Comparison of ENCODE assay signal across 22 mouse cellular contexts in the genomic region with DNA sequence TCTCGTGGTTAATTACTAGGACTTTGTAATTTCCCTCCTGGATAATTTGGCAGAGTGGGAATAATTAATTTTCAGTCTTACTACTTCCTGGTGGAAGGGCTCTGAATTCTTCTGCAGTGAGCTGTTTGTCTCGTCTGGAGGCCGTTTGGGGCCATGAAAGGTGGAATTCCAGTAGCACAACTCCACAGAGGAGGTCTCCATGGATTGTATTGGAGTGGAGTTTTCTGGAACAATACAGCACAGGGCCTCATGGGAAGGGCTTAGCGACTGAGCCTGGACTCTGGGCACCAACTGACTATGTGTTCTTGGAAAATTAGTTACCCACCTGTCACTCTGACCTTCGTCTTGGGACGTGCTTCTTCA.
A peak's percentile ranks its signal among the peaks of the same experiment; 100 is the strongest.
DNase-seq lines count a peak whose midpoint lies in the region; ATAC-seq lines count a peak whose summit lies in the region.
"Had no signal": no experiment of that assay in that cellular context is flagged by ENCODE, and none has a peak within 500 bp of the region (broad histone marks: within the 10 kb centered on the region; RNA-seq: fewer than 3 reads in every experiment).

No protein-coding gene starts in this region.

- 0 out of 2 replicates have a peak, but pooled peaks have one; percentile 5 for ATAC-seq in embryonic facial prominence, embryonic 14.5 days (ENCODE audit: low read depth)
- no peak for ATAC-seq in neural tube, embryonic 13.5 days (ENCODE audit: low read depth)
- no peak for ATAC-seq in frontal cortex, adult (ENCODE audit: low TSS enrichment)
- ATAC-seq: forebrain, embryonic 15.5 days; lung, postnatal 0 days had no signal

- 52% methylated on average over 6 of the region's 6 CpGs for WGBS in embryonic facial prominence, embryonic 14.5 days
- WGBS in embryonic facial prominence, embryonic 10.5 days = 62% methylated on average over 6 of the region's 6 CpGs
- WGBS in neural tube, embryonic 13.5 days = 61% methylated on average over 6 of the region's 6 CpGs

- H3K27me3 ChIP-seq in embryonic facial prominence, embryonic 14.5 days (replicated peaks; ENCODE audit: control insufficient read depth, insufficient read depth, low read length) = no peaks in the 10 kb centered on the region
- H3K27me3 ChIP-seq in embryonic facial prominence, embryonic 10.5 days (replicated peaks; ENCODE audit: low read depth, poor library complexity, severe bottlenecking) = no peaks in the 10 kb centered on the region
- no peaks in the 10 kb centered on the region for H3K27me3 ChIP-seq in neural tube, embryonic 13.5 days
- H3K27me3 ChIP-seq: forebrain, embryonic 15.5 days; heart, embryonic 15.5 days; liver, embryonic 13.5 days had no signal

- H3K4me1 ChIP-seq in embryonic facial prominence, embryonic 14.5 days (ENCODE audit: control insufficient read depth, insufficient read depth, low read length) = no peaks in the 10 kb centered on the region
- H3K4me1 ChIP-seq in embryonic facial prominence, embryonic 10.5 days = peaks cover 20% of the 10 kb centered on the region
- peaks cover 27% of the 10 kb centered on the region for H3K4me1 ChIP-seq in neural tube, embryonic 13.5 days (replicated peaks)
- H3K4me1 ChIP-seq: heart, embryonic 15.5 days; limb, embryonic 15.5 days; liver, embryonic 13.5 days; megakaryocyte, embryonic 14.5 days had no signal

- H3K4me3 ChIP-seq in embryonic facial prominence, embryonic 14.5 days (ENCODE audit: low read depth, low read length) = no peak overlapping the region
- no peak overlapping the region for H3K4me3 ChIP-seq in embryonic facial prominence, embryonic 10.5 days
- no peak overlapping the region for H3K4me3 ChIP-seq in neural tube, embryonic 13.5 days
- H3K4me3 ChIP-seq: forebrain, embryonic 15.5 days; heart, embryonic 15.5 days; limb, embryonic 10.5 days; limb, embryonic 15.5 days; liver, embryonic 13.5 days; megakaryocyte, embryonic 14.5 days had no signal

- no peaks in the 10 kb centered on the region for H3K9me3 ChIP-seq in embryonic facial prominence, embryonic 14.5 days (ENCODE audit: control insufficient read depth, low read length)
- H3K9me3 ChIP-seq in embryonic facial prominence, embryonic 10.5 days = no peaks in the 10 kb centered on the region
- no peaks in the 10 kb centered on the region for H3K9me3 ChIP-seq in neural tube, embryonic 13.5 days
- H3K9me3 ChIP-seq: forebrain, embryonic 15.5 days; G1E; heart, embryonic 15.5 days; limb, embryonic 10.5 days; limb, embryonic 15.5 days; liver, embryonic 13.5 days had no signal

- no peak overlapping the region for H3K4me2 ChIP-seq in embryonic facial prominence, embryonic 14.5 days (ENCODE audit: low read depth, low read length)
- H3K4me2 ChIP-seq in neural tube, embryonic 13.5 days = no peak overlapping the region
- H3K4me2 ChIP-seq: forebrain, embryonic 15.5 days; heart, embryonic 15.5 days; limb, embryonic 15.5 days; liver, embryonic 13.5 days had no signal

- H3K9ac ChIP-seq in embryonic facial prominence, embryonic 14.5 days (ENCODE audit: low read depth, low read length) = no peak overlapping the region
- no peak overlapping the region for H3K9ac ChIP-seq in neural tube, embryonic 13.5 days
- H3K9ac ChIP-seq: forebrain, embryonic 15.5 days; heart, embryonic 15.5 days; limb, embryonic 15.5 days; liver, embryonic 13.5 days had no signal

- no peak for DNase-seq in embryonic facial prominence, embryonic 14.5 days (ENCODE audit: low spot score)
- DNase-seq in embryonic facial prominence, embryonic 10.5 days (ENCODE audit: low spot score) = no peak
- DNase-seq in kidney, adult 9 months = peak; percentile 48
- no peak for DNase-seq in kidney, adult 8-10 months
- no peak for DNase-seq in neural tube, embryonic 10.5 days (ENCODE audit: extremely low spot score, low spot score)
- no peak for DNase-seq in T-cell, adult 2 months (ENCODE audit: low spot score)
- DNase-seq: adrenal gland, postnatal 25 days; cerebellum, adult 2 months; kidney, adult 18-20 months; kidney, postnatal 14 days; layer of hippocampus, adult 9-11 months; liver, embryonic 13.5 days; right cerebral cortex, postnatal 4 days had no signal

- no peak overlapping the region for H3K27ac ChIP-seq in embryonic facial prominence, embryonic 14.5 days (replicated peaks; ENCODE audit: low read depth, low read length)
- H3K27ac ChIP-seq in embryonic facial prominence, embryonic 10.5 days (replicated peaks) = no peak overlapping the region
- peak overlapping the region; percentile 54; the same call in 1 of the 2 replicates for H3K27ac ChIP-seq in neural tube, embryonic 13.5 days (replicated peaks)
- H3K27ac ChIP-seq: forebrain, embryonic 15.5 days; heart, embryonic 15.5 days; limb, embryonic 10.5 days; limb, embryonic 15.5 days; liver, embryonic 13.5 days had no signal

- no peaks in the 10 kb centered on the region for H3K36me3 ChIP-seq in embryonic facial prominence, embryonic 14.5 days (ENCODE audit: control insufficient read depth, insufficient read depth, low read length)
- H3K36me3 ChIP-seq in embryonic facial prominence, embryonic 10.5 days (replicated peaks) = no peaks in the 10 kb centered on the region
- no peaks in the 10 kb centered on the region for H3K36me3 ChIP-seq in neural tube, embryonic 13.5 days
- H3K36me3 ChIP-seq: forebrain, embryonic 15.5 days; G1E; heart, embryonic 15.5 days; limb, embryonic 10.5 days; limb, embryonic 15.5 days; liver, embryonic 13.5 days had no signal
